Mouse (Mus musculus) left cerebral cortex, postnatal 25 days (tissue): ENCODE measurements around the gene Dnase2b. TPM values are rescaled to one million over a fixed set of nuclear protein-coding genes. Genes with fewer than 3 reads are reported as not detected.

Source experiments
- total RNA-seq, 2 experiments: library from RNA; stranded (reverse); gene quantifications; 2 replicates each; pipeline ENCODE4 v1.2.3; 2021

Dnase2b gene
- total RNA-seq, 2 experiments from 2014 or later: not detected

Other genes starting within 250 kb of the Dnase2b start
- 10 to 100 TPM; 97.0 to 97.3 TPM for gene Ssx2ip, start 211.0 kb downstream of the Dnase2b start, total RNA-seq
- 1 to 10 TPM; 6.3 to 8.4 TPM for gene Ctbs, start 165.8 kb downstream of the Dnase2b start, total RNA-seq
- 1 to 10 TPM; 4.0 to 6.7 TPM for gene Spata1, start 115.8 kb downstream of the Dnase2b start, total RNA-seq
- 10 to 100 TPM; 47.3 to 49.9 TPM for gene Gng5, start 115.8 kb downstream of the Dnase2b start, total RNA-seq
- 10 to 100 TPM; 15.7 to 18.5 TPM for gene Rpf1, start 94.2 kb downstream of the Dnase2b start, total RNA-seq
- under 1 TPM; 0.39 to 0.80 TPM for gene Uox, start 45.2 kb downstream of the Dnase2b start, total RNA-seq
- gene 4930503B20Rik, start 35.7 kb upstream of the Dnase2b start, total RNA-seq: under 1 TPM in 1 of 2 experiments, not detected in 1; 0.37 TPM
- gene Samd13, start 70.0 kb upstream of the Dnase2b start, total RNA-seq: 1 to 10 TPM in 1 of 2 experiments, not detected in 1; 1.1 TPM
- 100 to 1,000 TPM; 460 to 559 TPM for gene Prkacb, start 197.4 kb upstream of the Dnase2b start, total RNA-seq
- gene Ttll7, start 236.8 kb upstream of the Dnase2b start, total RNA-seq: 100 to 1,000 TPM; 175 to 189 TPM